9 mouse cellular contexts compared by ENCODE assay signal in genomic region chr12:108547251-108547875, GRCm38 (mm10). TPM values are rescaled to one million over a fixed set of nuclear protein-coding genes. Genes with fewer than 3 reads are reported as not detected.
A peak's percentile ranks its signal among the peaks of the same experiment; 100 is the strongest.
DNase-seq lines count a peak whose midpoint lies in the region; ATAC-seq and TF ChIP-seq lines count a peak whose summit lies in the region.
"Had no signal": no experiment of that assay in that cellular context is flagged by ENCODE, and none has a peak within 500 bp of the region (broad histone marks: within the 10 kb centered on the region; RNA-seq: fewer than 3 reads in every experiment).

No protein-coding gene starts in this region.

- 54% methylated on average over 15 of the region's 15 CpGs for WGBS in intestine, embryonic 14.5 days
- 51% methylated on average over 15 of the region's 15 CpGs for WGBS in small intestine, adult 2 months

- intact Hi-C loops in heart, postnatal 14 days (cut with DNase I) = no loop called here

- peak overlapping the region; percentile 31; the same call in 1 of the 2 replicates for H3K4me2 ChIP-seq in intestine, embryonic 14.5 days (ENCODE audit: low read length)

- peak; percentile 45 for DNase-seq in heart, adult 11 months
- DNase-seq in heart, postnatal 14 days = no peak
- peak; percentile 22 for DNase-seq in lung, postnatal 36 days
- DNase-seq in lung, postnatal 4 days = no peak
- DNase-seq in intestine, embryonic 14.5 days (ENCODE audit: low spot score) = no peak
- no peak for DNase-seq in layer of hippocampus, adult 18-20 months (ENCODE audit: low spot score in 2 of 2)
- DNase-seq in cerebellum, adult 8-10 months = no peak

- no peak for TF ChIP-seq CTCF in small intestine, adult 2 months (IDR thresholded peaks at IDR 0.05; ENCODE audit: extremely low read depth, insufficient read length, insufficient replicate concordance, low read depth, low read length)

- H3K36me3 ChIP-seq in intestine, embryonic 14.5 days (ENCODE audit: control insufficient read depth, insufficient read depth, low read length) = no peaks in the 10 kb centered on the region
- no peaks in the 10 kb centered on the region for H3K36me3 ChIP-seq in small intestine, adult 2 months (ENCODE audit: control insufficient read depth, insufficient read depth, low read length)

- H3K9ac ChIP-seq in intestine, embryonic 14.5 days (ENCODE audit: low read length) = no peak overlapping the region

- H3K4me3 ChIP-seq in intestine, embryonic 14.5 days (ENCODE audit: low read depth, low read length) = no peak overlapping the region
- H3K4me3 ChIP-seq in small intestine, adult 2 months (ENCODE audit: low read depth, low read length) = peak overlapping the region; percentile 38

- no peak for TF ChIP-seq POLR2A in small intestine, adult 2 months (IDR thresholded peaks at IDR 0.05; ENCODE audit: low read depth, low read length)

- ATAC-seq in intestine, embryonic 14.5 days (replicated peaks; ENCODE audit: low FRiP score, low TSS enrichment, low read depth) = no peak

- H3K27ac ChIP-seq in intestine, embryonic 14.5 days (ENCODE audit: low read depth) = 0 out of 2 replicates have a peak overlapping the region, but pooled peaks have one; percentile 7
- H3K27ac ChIP-seq in small intestine, adult 2 months (ENCODE audit: insufficient read depth, low read depth, low read length) = no peak overlapping the region
- H3K27ac ChIP-seq: macrophage had no signal

- no peaks in the 10 kb centered on the region for H3K9me3 ChIP-seq in intestine, embryonic 14.5 days (ENCODE audit: control insufficient read depth, low read length)

- no peaks in the 10 kb centered on the region for H3K27me3 ChIP-seq in intestine, embryonic 14.5 days (replicated peaks; ENCODE audit: control insufficient read depth, insufficient read depth, low read length)
- no peaks in the 10 kb centered on the region for H3K27me3 ChIP-seq in small intestine, adult 2 months (ENCODE audit: control insufficient read depth, insufficient read depth, low read length)

- peaks cover 16% of the 10 kb centered on the region for H3K4me1 ChIP-seq in intestine, embryonic 14.5 days (replicated peaks; ENCODE audit: control insufficient read depth, insufficient read depth, low read length)
- peaks cover 5% of the 10 kb centered on the region; the same call in 1 of the 2 replicates for H3K4me1 ChIP-seq in small intestine, adult 2 months (ENCODE audit: control insufficient read depth, insufficient read depth, insufficient read length, low read length)

RNA-seq across cellular contexts. Expression of gene Evl, which starts 7.2 kb away (rescaled TPM):
- total RNA-seq in heart, postnatal 14 days (2021) = 10 to 100 TPM; 76.2 to 76.8 TPM
- polyA plus RNA-seq in intestine, embryonic 14.5 days (2014; fragmentation: Nextera tagmentation; extraction: Ambion mirVana) = 61.0 and 64.7 TPM in 2 replicates
- 12.2 and 22.7 TPM in 2 replicates for polyA plus RNA-seq in small intestine, adult 2 months (2012; rRNA removed)
- 100 to 1,000 TPM; 184 to 192 TPM for total RNA-seq in layer of hippocampus, adult 18-20 months (2021)

Comparison
In these comparisons a context has a peak if more than half of its experiments do, and no peak if none do; other contexts are left out.
1. DNase-seq: peak in heart, adult 11 months (single experiment) and lung, postnatal 36 days (single experiment); none in heart, postnatal 14 days (0 of 2), lung, postnatal 4 days (0 of 2), intestine, embryonic 14.5 days (single experiment), layer of hippocampus, adult 18-20 months (0 of 2) and cerebellum, adult 8-10 months (single experiment).